ENCODE assay signal across 8 mouse cellular contexts in genomic region chr2:145167664-145168360, GRCm38 (mm10). TPM values are rescaled to one million over a fixed set of nuclear protein-coding genes. Genes with fewer than 3 reads are reported as not detected.
DNase-seq lines count a peak whose midpoint lies in the region; ATAC-seq lines count a peak whose summit lies in the region.

TSS of gene Slc24a3 (plus strand) at chr2:145167754.

- peak; percentile 45 for DNase-seq in T-cell, adult 2 months (ENCODE audit: low spot score)
- peak; percentile 78 to 85 for DNase-seq in cerebellum, postnatal 36 days
- DNase-seq in gastrocnemius, adult 8-10 months (ENCODE audit: low spot score in 2 of 2), result peak; percentile 38 to 74
- DNase-seq in left cerebral cortex, adult 11 months (ENCODE audit: low spot score), result peak; percentile 75
- peak; percentile 84 for DNase-seq in lung, postnatal 25 days (ENCODE audit: low spot score)
- DNase-seq in retina, embryonic 14.5 days (ENCODE audit: low spot score), result peak; percentile 81
- DNase-seq in urinary bladder, adult 2 months (ENCODE audit: low spot score), result peak; percentile 72

- peak; percentile 93 for ATAC-seq in hindbrain, embryonic 16.5 days

- H3K36me3 ChIP-seq in hindbrain, embryonic 16.5 days (ENCODE audit: control insufficient read depth, insufficient read depth, low read length), result no peaks in the 10 kb centered on the region

- H3K4me2 ChIP-seq in hindbrain, embryonic 16.5 days (ENCODE audit: low read length), result peak within 1 kb of the TSS; percentile 84

- H3K27me3 ChIP-seq in hindbrain, embryonic 16.5 days (replicated peaks; ENCODE audit: control insufficient read depth, insufficient read depth, low read length), result no peaks in the 10 kb centered on the region

- WGBS in hindbrain, embryonic 16.5 days, result under 1% methylated on average over 49 of the region's 100 CpGs

- peak within 1 kb of the TSS; percentile 87 for H3K9ac ChIP-seq in hindbrain, embryonic 16.5 days (ENCODE audit: low read depth, low read length)

- peak within 1 kb of the TSS; percentile 74 for H3K4me3 ChIP-seq in hindbrain, embryonic 16.5 days (ENCODE audit: low read length)

- H3K9me3 ChIP-seq in hindbrain, embryonic 16.5 days (ENCODE audit: control insufficient read depth, low read length), result no peaks in the 10 kb centered on the region

- H3K27ac ChIP-seq in hindbrain, embryonic 16.5 days (ENCODE audit: low read depth, low read length), result peak within 1 kb of the TSS; percentile 95

- H3K4me1 ChIP-seq in hindbrain, embryonic 16.5 days (ENCODE audit: control insufficient read depth, insufficient read depth, low read depth, low read length), result peaks cover 8% of the 10 kb centered on the region

RNA-seq across cellular contexts. Expression of gene Slc24a3, which starts in this region (rescaled TPM):
- total RNA-seq in gastrocnemius, adult 8-10 months (2022), result 1 to 10 TPM in 3 of 4 experiments, under 1 TPM in 1; 0.85 to 1.4 (median 1.2) TPM
- polyA plus RNA-seq in hindbrain, embryonic 16.5 days (2015; fragmentation: Nextera tagmentation; extraction: Ambion mirVana), result 11.7 and 13.6 TPM in 2 replicates
- polyA plus RNA-seq in urinary bladder, adult 2 months (2012; rRNA removed), result 54.4 and 91.7 TPM in 2 replicates

Comparison
In these comparisons a context has a peak if more than half of its experiments do, and no peak if none do; other contexts are left out.
1. Peak in every context shown above with its lines: DNase-seq, ATAC-seq, H3K4me3 ChIP-seq and H3K27ac ChIP-seq.